Mouse (Mus musculus): ENCODE results near the gene Disp1. TPM values are rescaled to one million over a fixed set of nuclear protein-coding genes. Genes with fewer than 3 reads are reported as not detected.

Disp1 gene
- polyA plus RNA-seq, 1 experiment from 2014 or later = 8.3 TPM

DNA sequence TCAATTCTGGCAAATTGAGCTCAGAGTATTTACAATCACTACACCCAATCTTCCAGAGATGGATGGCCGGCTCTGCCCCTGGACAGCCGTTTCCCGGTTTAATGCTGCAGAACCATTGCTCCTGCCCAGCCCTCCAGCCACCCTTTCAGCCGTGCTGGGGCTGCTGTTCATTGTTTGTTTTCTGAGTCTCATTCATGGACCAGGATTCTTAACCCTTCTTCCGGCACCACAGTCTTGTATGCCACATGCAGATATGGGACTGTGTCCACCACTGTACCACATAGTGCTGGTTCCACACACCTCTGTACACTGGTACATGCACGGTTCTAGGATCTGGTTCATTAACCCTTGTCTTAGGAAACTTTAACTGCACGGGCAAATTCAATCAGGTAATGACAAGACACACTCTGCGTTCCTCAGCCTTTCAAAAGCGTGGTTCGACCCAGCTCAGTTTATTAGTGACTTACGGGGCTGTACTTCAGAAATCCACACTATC lies 12.4 kb upstream of the Disp1 start:
- Histone ChIP-seq H3K4me1 (peaks cover 6% of the 10 kb centered on the region; the same call in 1 of the 2 replicates), H3K4me3 (no peak overlapping the region), H3K36me3 (no peaks in the 10 kb centered on the region), H3K27me3 (0 out of 2 replicates have a peak, but pooled peaks cover 7% of the 10 kb centered on the region), H3K9ac (no peak overlapping the region), H3K27ac (no peak overlapping the region), H3K9me3 (no peaks in the 10 kb centered on the region), H3K4me2 (no peak overlapping the region)
- 68% methylated on average over 11 of the region's 11 CpGs for WGBS
- no peak for ATAC-seq (ENCODE audit: borderline replicate concordance, extremely low read depth, low FRiP score, low TSS enrichment)

DNA sequence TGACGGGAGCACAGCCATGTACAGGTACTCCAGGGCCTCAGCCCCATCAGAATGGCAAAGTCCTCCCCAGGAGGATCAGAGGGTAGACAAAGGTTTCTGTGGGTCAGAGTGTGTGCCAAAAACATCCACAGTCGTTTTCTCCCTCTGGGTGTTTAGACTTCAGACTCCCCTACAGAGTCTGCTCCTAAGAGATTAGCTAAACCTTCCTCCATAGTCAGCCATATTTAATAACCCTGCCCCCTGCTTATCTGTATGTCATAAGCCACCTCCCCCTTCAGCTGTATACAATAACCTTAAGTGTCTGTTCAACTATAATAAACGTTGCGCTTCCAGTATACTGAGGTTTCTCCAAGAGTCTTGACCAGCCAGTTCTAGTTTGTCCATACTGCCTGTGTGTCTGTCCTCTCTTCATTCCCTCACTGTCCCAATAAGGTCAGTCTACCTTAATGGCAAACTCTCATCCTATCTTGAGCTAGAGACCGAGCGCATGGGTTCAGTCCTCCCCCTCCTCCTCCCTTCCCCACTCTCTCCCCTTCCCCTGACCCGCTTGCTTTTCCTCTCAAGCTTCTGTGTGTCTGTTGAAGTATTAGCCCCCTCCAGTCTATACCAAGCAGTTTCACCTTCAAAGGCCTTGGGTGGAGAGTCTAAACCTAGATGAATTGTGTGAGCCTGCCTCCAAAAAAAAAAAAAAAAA lies 11.8 kb upstream of the Disp1 start:
- Histone ChIP-seq H3K27me3 (0 out of 2 replicates have a peak, but pooled peaks cover 5% of the 10 kb centered on the region), H3K27ac (no peak overlapping the region), H3K4me3 (no peak overlapping the region), H3K36me3 (no peaks in the 10 kb centered on the region), H3K9ac (no peak overlapping the region), H3K9me3 (no peaks in the 10 kb centered on the region), H3K4me2 (no peak overlapping the region), H3K4me1 (peaks cover 6% of the 10 kb centered on the region; the same call in 1 of the 2 replicates)
- WGBS = 60% methylated on average over 7 of the region's 7 CpGs
- ATAC-seq (ENCODE audit: borderline replicate concordance, extremely low read depth, low FRiP score, low TSS enrichment) = no peak

DNA sequence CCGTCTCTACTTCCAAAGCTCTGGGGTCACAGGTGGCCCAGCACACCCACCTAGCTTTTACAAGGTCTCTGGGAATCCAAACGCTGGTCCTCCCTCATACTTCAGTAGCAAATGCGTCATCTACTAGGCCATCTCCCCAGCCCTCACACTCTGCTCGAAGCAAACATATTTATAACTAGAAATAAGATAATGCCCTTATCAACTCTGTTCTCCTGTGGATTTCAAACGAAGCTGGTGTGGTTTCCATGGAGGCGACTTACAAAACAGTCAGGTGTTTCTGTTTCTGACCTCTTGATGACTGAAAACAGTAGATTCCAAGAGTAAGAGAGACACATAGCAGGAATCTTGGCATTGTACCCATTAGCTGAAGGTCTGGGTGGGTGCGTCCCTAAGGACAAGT lies 6.1 kb upstream of the Disp1 start:
- no peak overlapping the region for H3K4me3 ChIP-seq
- H3K27ac ChIP-seq = no peak overlapping the region
- no peaks in the 10 kb centered on the region for H3K9me3 ChIP-seq
- H3K4me2 ChIP-seq = no peak overlapping the region
- no peaks in the 10 kb centered on the region for H3K27me3 ChIP-seq
- ATAC-seq (ENCODE audit: borderline replicate concordance, extremely low read depth, low FRiP score, low TSS enrichment) = no peak
- H3K9ac ChIP-seq = no peak overlapping the region
- H3K4me1 ChIP-seq = peaks cover 6% of the 10 kb centered on the region; the same call in 1 of the 2 replicates
- no peaks in the 10 kb centered on the region for H3K36me3 ChIP-seq
- 60% methylated on average over 7 of the region's 7 CpGs for WGBS

DNA sequence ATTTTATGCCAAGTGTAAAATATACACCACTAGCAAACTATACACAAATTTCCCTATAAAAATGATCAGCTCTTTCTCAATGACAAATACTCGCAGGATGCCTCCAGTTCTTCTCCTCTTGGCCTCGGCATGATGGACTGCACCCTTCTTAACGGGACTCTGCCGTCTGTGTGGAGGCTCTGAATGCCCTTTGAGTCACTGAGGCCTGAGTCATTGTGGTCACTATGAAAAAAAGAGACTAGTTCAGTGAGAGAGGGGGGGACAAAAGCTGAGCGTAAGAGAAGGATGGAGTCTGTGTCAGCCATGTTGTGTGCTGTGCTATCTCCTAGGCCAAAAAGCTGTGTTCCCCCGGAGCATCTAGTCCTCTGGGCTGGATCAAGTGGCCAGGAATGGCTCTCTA lies 2.3 kb downstream of the Disp1 start:
- no peak overlapping the region for H3K4me2 ChIP-seq
- no peaks in the 10 kb centered on the region for H3K27me3 ChIP-seq
- H3K4me3 ChIP-seq = no peak overlapping the region
- no peak overlapping the region for H3K9ac ChIP-seq
- no peaks in the 10 kb centered on the region for H3K9me3 ChIP-seq
- WGBS = 91% methylated on average over 6 of the region's 6 CpGs
- no peak for ATAC-seq (ENCODE audit: borderline replicate concordance, extremely low read depth, low FRiP score, low TSS enrichment)
- H3K27ac ChIP-seq = no peak overlapping the region
- peaks cover 10% of the 10 kb centered on the region for H3K4me1 ChIP-seq
- no peaks in the 10 kb centered on the region for H3K36me3 ChIP-seq

DNA sequence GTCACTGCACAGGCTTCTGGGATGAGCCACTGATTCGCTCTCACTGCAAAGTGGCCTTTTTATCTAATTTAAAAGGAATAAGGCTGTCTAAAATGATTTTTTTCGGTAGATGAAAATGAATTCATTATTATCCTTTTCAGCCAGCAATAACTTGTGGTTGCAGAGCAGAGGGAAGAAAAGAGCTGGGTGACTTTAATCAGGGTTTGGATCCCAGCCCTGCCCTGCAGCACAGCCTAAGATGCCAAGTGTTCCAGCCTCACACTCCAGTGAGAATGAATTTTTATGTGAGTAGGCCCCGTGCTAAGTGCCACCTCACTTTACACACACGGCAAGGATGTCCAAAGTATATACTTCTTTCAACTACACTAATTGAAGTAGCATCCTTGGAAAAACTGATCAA lies 4.6 kb downstream of the Disp1 start:
- Histone ChIP-seq H3K9me3 (no peaks in the 10 kb centered on the region), H3K27me3 (no peaks in the 10 kb centered on the region), H3K4me3 (no peak overlapping the region), H3K9ac (no peak overlapping the region), H3K4me2 (no peak overlapping the region), H3K36me3 (no peaks in the 10 kb centered on the region), H3K4me1 (peaks cover 10% of the 10 kb centered on the region), H3K27ac (no peak overlapping the region)
- WGBS = 81% methylated on average over 4 of the region's 4 CpGs
- no peak for ATAC-seq (ENCODE audit: borderline replicate concordance, extremely low read depth, low FRiP score, low TSS enrichment)

DNA sequence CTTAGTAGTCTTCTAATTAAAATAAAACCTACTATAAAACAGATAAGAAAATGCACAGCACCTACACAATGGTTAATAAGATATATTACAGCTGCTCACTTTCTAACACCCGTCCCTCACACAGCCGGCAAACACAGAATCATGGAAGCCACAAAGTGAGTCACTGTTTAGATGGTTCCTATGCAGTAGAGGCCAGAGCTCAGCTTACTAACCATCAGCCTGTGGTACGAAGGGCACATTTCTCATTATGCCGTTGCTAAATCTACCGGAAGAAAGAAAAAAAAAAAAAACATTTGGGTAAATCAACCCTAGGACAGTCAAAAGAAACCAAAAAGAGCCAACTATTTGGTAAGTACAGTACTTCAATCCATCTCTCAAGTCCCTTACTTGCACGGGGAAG lies 5.6 kb downstream of the Disp1 start:
- Histone ChIP-seq H3K9me3 (no peaks in the 10 kb centered on the region), H3K27ac (no peak overlapping the region), H3K27me3 (no peaks in the 10 kb centered on the region), H3K36me3 (no peaks in the 10 kb centered on the region), H3K4me2 (no peak overlapping the region), H3K9ac (no peak overlapping the region), H3K4me3 (no peak overlapping the region), H3K4me1 (peaks cover 8% of the 10 kb centered on the region)
- WGBS = 90% methylated on average over 6 of the region's 6 CpGs
- no peak for ATAC-seq (ENCODE audit: borderline replicate concordance, extremely low read depth, low FRiP score, low TSS enrichment)

DNA sequence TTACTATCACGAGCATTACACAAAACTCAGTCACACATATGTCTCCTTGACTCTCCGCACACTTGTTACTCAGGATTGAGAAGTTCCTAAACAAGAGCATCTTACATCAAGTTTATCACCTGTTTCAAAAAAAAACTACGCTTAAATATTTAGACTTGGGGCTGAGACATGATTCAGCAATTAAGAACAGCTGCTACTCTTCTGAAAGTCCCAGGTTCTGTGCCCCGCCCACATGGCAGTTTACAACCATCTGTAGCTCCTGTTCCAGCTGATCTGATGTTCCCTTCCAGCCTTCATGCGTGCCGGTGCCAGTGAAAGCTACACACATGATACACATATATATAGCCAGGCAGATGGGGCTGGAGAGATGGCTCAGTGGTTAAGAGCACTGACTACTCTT lies 7.5 kb downstream of the Disp1 start:
- H3K36me3 ChIP-seq = no peaks in the 10 kb centered on the region
- H3K4me3 ChIP-seq = no peak overlapping the region
- no peaks in the 10 kb centered on the region for H3K9me3 ChIP-seq
- ATAC-seq (ENCODE audit: borderline replicate concordance, extremely low read depth, low FRiP score, low TSS enrichment) = no peak
- H3K27ac ChIP-seq = no peak overlapping the region
- no peaks in the 10 kb centered on the region for H3K4me1 ChIP-seq
- no peaks in the 10 kb centered on the region for H3K27me3 ChIP-seq
- H3K9ac ChIP-seq = no peak overlapping the region
- no peak overlapping the region for H3K4me2 ChIP-seq
- WGBS = 85% methylated on average over 6 of the region's 6 CpGs

DNA sequence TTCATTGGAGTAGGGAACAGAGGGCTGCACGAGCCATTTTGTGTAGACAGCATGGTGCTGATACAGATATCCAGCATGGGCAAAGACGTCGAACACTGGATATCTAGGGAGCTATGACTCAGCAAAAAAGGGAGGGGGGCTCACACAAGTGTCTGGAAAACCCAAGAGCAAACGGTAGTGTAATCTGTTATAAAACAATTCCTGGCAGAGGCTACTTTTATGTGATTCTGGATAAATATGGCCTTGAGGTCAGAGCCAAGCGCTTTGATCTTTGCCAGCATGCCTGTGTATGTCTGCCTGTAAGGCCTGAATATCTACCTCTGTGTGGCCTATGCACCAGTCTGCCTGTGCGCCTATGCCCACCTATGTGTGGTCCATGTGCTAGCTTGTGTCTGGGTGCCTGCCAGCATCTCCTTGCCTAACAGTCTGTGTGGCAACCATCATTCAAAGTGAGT lies 8.5 kb downstream of the Disp1 start:
- H3K9ac ChIP-seq = no peak overlapping the region
- 56% methylated on average over 6 of the region's 6 CpGs for WGBS
- no peak overlapping the region for H3K27ac ChIP-seq

DNA sequence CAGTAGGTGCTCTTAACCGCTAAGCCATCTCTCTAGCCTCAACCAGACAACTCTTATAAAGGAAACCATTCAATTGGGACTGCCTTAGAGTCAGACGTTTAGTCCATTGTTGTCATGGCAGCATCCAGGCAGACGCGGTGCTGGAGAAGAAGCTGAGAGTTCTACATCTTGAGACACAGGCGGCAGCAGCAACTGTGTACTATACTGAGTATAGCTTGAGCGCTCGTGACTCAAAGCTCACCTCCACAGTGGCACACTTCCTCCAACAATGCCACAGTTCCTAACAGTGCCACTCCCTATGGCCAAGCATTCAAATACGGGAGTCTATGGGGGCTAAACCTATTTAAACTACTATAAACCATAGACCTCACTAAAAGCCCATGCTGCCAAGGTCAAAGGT lies 11.2 kb downstream of the Disp1 start:
- no peak overlapping the region for H3K4me3 ChIP-seq
- H3K9ac ChIP-seq = no peak overlapping the region
- 87% methylated on average over 8 of the region's 8 CpGs for WGBS
- H3K4me2 ChIP-seq = no peak overlapping the region
- H3K4me1 ChIP-seq = no peaks in the 10 kb centered on the region
- H3K36me3 ChIP-seq = no peaks in the 10 kb centered on the region
- ATAC-seq (ENCODE audit: borderline replicate concordance, extremely low read depth, low FRiP score, low TSS enrichment) = no peak
- no peaks in the 10 kb centered on the region for H3K27me3 ChIP-seq
- H3K9me3 ChIP-seq = no peaks in the 10 kb centered on the region
- no peak overlapping the region for H3K27ac ChIP-seq

More for the DNA sequence above, 8.5 kb downstream of the Disp1 start:
- no peak for ATAC-seq (ENCODE audit: borderline replicate concordance, extremely low read depth, low FRiP score, low TSS enrichment)
- Histone ChIP-seq H3K9me3 (no peaks in the 10 kb centered on the region), H3K27me3 (no peaks in the 10 kb centered on the region), H3K36me3 (no peaks in the 10 kb centered on the region), H3K4me3 (no peak overlapping the region), H3K4me2 (no peak overlapping the region), H3K4me1 (no peaks in the 10 kb centered on the region)

DNA sequence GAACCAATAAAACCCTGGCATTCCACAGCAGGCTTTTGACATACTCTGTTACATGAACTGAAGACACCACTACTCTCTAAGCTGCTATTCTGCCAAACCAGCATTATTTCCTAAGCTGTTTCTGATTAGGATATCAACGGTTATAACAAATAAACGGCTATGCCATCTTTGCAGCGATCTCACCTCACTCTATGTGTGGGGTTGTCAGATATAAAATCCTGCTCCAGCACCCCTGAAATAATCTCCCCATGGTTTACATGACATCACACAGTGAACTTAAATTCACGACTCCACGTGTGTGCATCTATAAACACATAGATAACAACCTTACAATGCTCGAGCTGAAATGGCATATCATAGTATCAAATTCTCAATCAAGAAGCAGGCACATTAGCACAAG lies 13.7 kb downstream of the Disp1 start:
- 71% methylated on average over 6 of the region's 6 CpGs for WGBS
- ATAC-seq (ENCODE audit: borderline replicate concordance, extremely low read depth, low FRiP score, low TSS enrichment) = no peak

DNA sequence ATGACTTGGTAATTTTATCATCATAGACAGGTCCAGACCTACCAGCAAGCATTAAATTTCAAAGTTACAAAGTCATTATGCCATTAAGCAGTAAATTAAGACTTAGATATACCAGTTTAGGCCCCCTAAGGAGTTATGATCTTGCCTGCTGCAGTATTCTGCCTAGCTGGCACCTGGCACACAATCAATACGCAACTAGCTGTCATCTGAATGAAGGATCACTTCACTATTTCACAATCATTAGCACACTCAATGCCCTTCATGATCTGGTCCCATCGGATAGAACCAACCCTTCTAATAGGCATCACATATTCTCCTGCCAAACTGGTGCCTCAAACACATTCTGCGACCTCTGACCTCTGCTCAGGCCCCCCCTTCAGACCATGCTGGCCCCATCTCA lies 14.2 kb downstream of the Disp1 start:
- WGBS = 86% methylated on average over 3 of the region's 3 CpGs
- no peaks in the 10 kb centered on the region for H3K9me3 ChIP-seq

More for the DNA sequence above, 13.7 kb downstream of the Disp1 start:
- Histone ChIP-seq H3K4me2 (no peak overlapping the region), H3K9ac (no peak overlapping the region), H3K4me1 (no peaks in the 10 kb centered on the region), H3K27ac (no peak overlapping the region), H3K27me3 (no peaks in the 10 kb centered on the region), H3K4me3 (no peak overlapping the region), H3K36me3 (no peaks in the 10 kb centered on the region), H3K9me3 (no peaks in the 10 kb centered on the region)

DNA sequence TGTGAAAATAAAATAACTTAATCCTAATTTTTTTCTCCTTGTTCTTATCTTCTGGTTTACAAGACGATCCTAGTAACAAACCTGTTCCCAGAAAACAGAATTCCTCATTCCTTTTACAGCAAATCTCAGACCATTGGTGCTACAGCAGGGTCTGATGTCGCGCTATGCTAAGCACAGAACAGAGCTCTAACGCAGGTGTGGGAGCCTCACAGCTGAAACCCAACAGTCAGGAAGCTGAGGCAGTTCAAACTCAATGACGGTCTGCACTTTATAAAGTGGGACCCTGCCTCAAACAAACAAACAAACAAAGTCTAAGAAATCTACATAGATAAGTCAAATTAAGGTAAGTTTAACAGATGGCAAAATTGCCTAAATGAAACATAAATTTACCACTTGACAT lies 20.4 kb downstream of the Disp1 start:
- ATAC-seq (ENCODE audit: borderline replicate concordance, extremely low read depth, low FRiP score, low TSS enrichment) = no peak
- no peak overlapping the region for H3K4me2 ChIP-seq
- no peak overlapping the region for H3K4me3 ChIP-seq
- H3K9me3 ChIP-seq = no peaks in the 10 kb centered on the region
- H3K4me1 ChIP-seq = no peaks in the 10 kb centered on the region
- no peaks in the 10 kb centered on the region for H3K36me3 ChIP-seq
- no peaks in the 10 kb centered on the region for H3K27me3 ChIP-seq
- WGBS = 92% methylated on average over 5 of the region's 5 CpGs
- H3K9ac ChIP-seq = no peak overlapping the region
- no peak overlapping the region for H3K27ac ChIP-seq

More for the DNA sequence above, 14.2 kb downstream of the Disp1 start:
- Histone ChIP-seq H3K4me3 (no peak overlapping the region), H3K27ac (no peak overlapping the region), H3K4me1 (no peaks in the 10 kb centered on the region), H3K4me2 (no peak overlapping the region), H3K36me3 (no peaks in the 10 kb centered on the region), H3K9ac (no peak overlapping the region), H3K27me3 (no peaks in the 10 kb centered on the region)
- no peak for ATAC-seq (ENCODE audit: borderline replicate concordance, extremely low read depth, low FRiP score, low TSS enrichment)
